Comparison of ENCODE assay signal across 8 mouse cellular contexts in genomic region chr16:78635257-78635656, GRCm38 (mm10). TPM values are rescaled to one million over a fixed set of nuclear protein-coding genes. Genes with fewer than 3 reads are reported as not detected.
A peak's percentile ranks its signal among the peaks of the same experiment; 100 is the strongest.
DNase-seq lines count a peak whose midpoint lies in the region; ATAC-seq and TF ChIP-seq lines count a peak whose summit lies in the region.

No protein-coding gene starts in this region.

- no peak overlapping the region for H3K27ac ChIP-seq in heart, embryonic 15.5 days

- no peak for TF ChIP-seq POLR2A in lung, adult 2 months (IDR thresholded peaks at IDR 0.05; ENCODE audit: borderline replicate concordance, extremely low read depth, low read depth, low read length)

- no peak overlapping the region for H3K9ac ChIP-seq in heart, embryonic 15.5 days

- DNase-seq in adrenal gland, adult 2 months = peak; percentile 58
- peak; percentile 58 for DNase-seq in embryo, embryonic 9.5 days (ENCODE audit: extremely low spot score)
- peak; percentile 64 for DNase-seq in kidney, postnatal 14 days
- peak; percentile 54 for DNase-seq in lung, adult 2 months
- DNase-seq in ovary, adult 18-20 months (ENCODE audit: low spot score) = peak; percentile 16
- peak; percentile 48 for DNase-seq in testis, postnatal 14 days (ENCODE audit: low spot score)

- peak; percentile 35; the same call in 1 of the 2 replicates for ATAC-seq in heart, embryonic 15.5 days (replicated peaks; ENCODE audit: insufficient number of reproducible peaks, insufficient read depth, low FRiP score, low read depth)

- H3K4me3 ChIP-seq in C2C12 (ENCODE audit: insufficient read depth, poor library complexity, severe bottlenecking) = no peak overlapping the region
- no peak overlapping the region for H3K4me3 ChIP-seq in heart, embryonic 15.5 days
- H3K4me3 ChIP-seq in lung, adult 2 months (replicated peaks; ENCODE audit: extremely low read depth, low read depth, low read length) = no peak overlapping the region

- H3K4me2 ChIP-seq in heart, embryonic 15.5 days = no peak overlapping the region

- no peaks in the 10 kb centered on the region for H3K79me3 ChIP-seq in C2C12 (ENCODE audit: low read depth)

- WGBS in heart, embryonic 15.5 days = 20% methylated on average over 8 of the region's 8 CpGs
- WGBS in lung, adult 2 months = 22% methylated on average over 8 of the region's 8 CpGs

- H3K36me3 ChIP-seq in C2C12 (ENCODE audit: control insufficient read depth, insufficient read depth) = no peaks in the 10 kb centered on the region
- no peaks in the 10 kb centered on the region for H3K36me3 ChIP-seq in heart, embryonic 15.5 days

- H3K4me1 ChIP-seq in heart, embryonic 15.5 days (replicated peaks) = no peaks in the 10 kb centered on the region
- H3K4me1 ChIP-seq in lung, adult 2 months (ENCODE audit: control insufficient read depth, insufficient read depth, low read length) = no peaks in the 10 kb centered on the region

- no peak overlapping the region for H3ac ChIP-seq in C2C12 (ENCODE audit: control insufficient read depth, insufficient read length, low read depth)

- H3K9me3 ChIP-seq in heart, embryonic 15.5 days (replicated peaks) = no peaks in the 10 kb centered on the region

- H3K27me3 ChIP-seq in C2C12 (ENCODE audit: control insufficient read depth, insufficient read depth, insufficient read length) = no peaks in the 10 kb centered on the region
- H3K27me3 ChIP-seq in heart, embryonic 15.5 days = no peaks in the 10 kb centered on the region

- H3K79me2 ChIP-seq in C2C12 (ENCODE audit: control insufficient read depth, insufficient read depth) = no peaks in the 10 kb centered on the region

- peak; percentile 49 for TF ChIP-seq CTCF in C2C12 (IDR thresholded peaks at IDR 0.05; ENCODE audit: control insufficient read depth, insufficient read depth, insufficient read length)
- TF ChIP-seq CTCF in lung, adult 2 months (IDR thresholded peaks at IDR 0.05; ENCODE audit: insufficient read depth, low read length) = peak; percentile 85

TF ChIP-seq in C2C12, 6 proteins besides CTCF, POLR2A, EP300 and RAD21:
- TF ChIP-seq MAX (IDR thresholded peaks at IDR 0.05) = no peak
- no peak for TF ChIP-seq USF1 (IDR thresholded peaks at IDR 0.05; ENCODE audit: low read depth)
- TF ChIP-seq MYOG (IDR thresholded peaks at IDR 0.05; ENCODE audit: control insufficient read depth, extremely low read depth, insufficient read length) = no peak
- no peak for TF ChIP-seq CEBPB (IDR thresholded peaks at IDR 0.05; ENCODE audit: low read depth)
- TF ChIP-seq MYOD1 (IDR thresholded peaks at IDR 0.05; ENCODE audit: control insufficient read depth, insufficient read length, low read depth) = no peak
- no peak for TF ChIP-seq FOSL1 (IDR thresholded peaks at IDR 0.05; ENCODE audit: insufficient read depth, low read length, poor library complexity, severe bottlenecking)

RNA-seq across cellular contexts. Expression of gene D16Ertd472e, which starts 58.7 kb away (rescaled TPM):
- polyA plus RNA-seq in C2C12 (2012; fragmentation: generic; extraction: Trizol) = 5.2 TPM
- 10 to 100 TPM; 16.6 to 80.5 TPM for total RNA-seq in adrenal gland, adult 2 months (2021)
- 6.3 and 9.9 TPM in 2 replicates for polyA plus RNA-seq in adrenal gland, adult 2 months (2012; rRNA removed)
- 7.1 and 9.5 TPM in 2 replicates for polyA plus RNA-seq in heart, embryonic 15.5 days (2015; fragmentation: Nextera tagmentation; extraction: Ambion mirVana)
- 7.7 and 9.8 TPM in 2 replicates for polyA plus RNA-seq in lung, adult 2 months (2012; rRNA removed)
